ENCODE assay signal across 18 mouse cellular contexts in genomic region chr8:123797928-123798327, GRCm38 (mm10). TPM values are rescaled to one million over a fixed set of nuclear protein-coding genes. Genes with fewer than 3 reads are reported as not detected.
DNase-seq lines count a peak whose midpoint lies in the region; ATAC-seq and TF ChIP-seq lines count a peak whose summit lies in the region.
"Had no signal": no experiment of that assay in that cellular context is flagged by ENCODE, and none has a peak within 500 bp of the region (broad histone marks: within the 10 kb centered on the region; RNA-seq: fewer than 3 reads in every experiment).

No protein-coding gene starts in this region.

- H3K36me3 ChIP-seq in MEL (ENCODE audit: control insufficient read depth in 1 of 2, insufficient read depth in 2 of 2, low read length in 2 of 2), result peaks cover 0 to 27% of the 10 kb centered on the region in 2 experiments; a peak in 2 of 4 replicates
- no peaks in the 10 kb centered on the region for H3K36me3 ChIP-seq in liver, postnatal 0 days (replicated peaks; ENCODE audit: insufficient read depth, low read length)
- H3K36me3 ChIP-seq: heart, embryonic 12.5 days; limb, embryonic 15.5 days; neural tube, embryonic 12.5 days had no signal

- peak; percentile 96 to 97 for TF ChIP-seq EP300 in MEL (IDR thresholded peaks at IDR 0.05; ENCODE audit: low read depth in 1 of 2, low read length in 2 of 2)
- peak; percentile 88 for TF ChIP-seq EP300 in liver, postnatal 0 days (IDR thresholded peaks at IDR 0.05; ENCODE audit: low read depth)

- WGBS in liver, postnatal 0 days (ENCODE audit: insufficient replicate concordance), result 50% methylated on average over 15 of the region's 15 CpGs
- 78% methylated on average over 15 of the region's 15 CpGs for WGBS in lung, adult 2 months

- no peaks in the 10 kb centered on the region; the same call in 1 of the 2 replicates for H3K79me2 ChIP-seq in MEL (ENCODE audit: control insufficient read depth, insufficient read depth, low read length, poor library complexity)

- peaks cover 28 to 29% of the 10 kb centered on the region in 2 experiments for H3K4me1 ChIP-seq in MEL (ENCODE audit: control insufficient read depth in 1 of 2, insufficient read depth in 2 of 2, low read length in 2 of 2)
- H3K4me1 ChIP-seq in liver, postnatal 0 days (ENCODE audit: insufficient read depth), result peaks cover 27% of the 10 kb centered on the region
- no peaks in the 10 kb centered on the region for H3K4me1 ChIP-seq in lung, adult 2 months (ENCODE audit: control insufficient read depth, insufficient read depth, low read length)

- ATAC-seq in inflammation-experienced regulatory T-cells, adult 6 months, result peak; percentile 86
- ATAC-seq in liver, postnatal 0 days, result peak; percentile 86
- ATAC-seq: forebrain, embryonic 14.5 days; midbrain, embryonic 16.5 days; Patski had no signal

- peak overlapping the region; percentile 92 for H3K27ac ChIP-seq in MEL (ENCODE audit: control insufficient read depth, low read depth, low read length)
- H3K27ac ChIP-seq in liver, postnatal 0 days (ENCODE audit: low read depth), result peak overlapping the region; percentile 41
- H3K27ac ChIP-seq: limb, embryonic 15.5 days; neural tube, embryonic 12.5 days had no signal

- TF ChIP-seq POLR2A in MEL (IDR thresholded peaks at IDR 0.05; ENCODE audit: control insufficient read depth in 1 of 2, insufficient read depth in 1 of 2, low read depth in 1 of 2, low read length in 2 of 2, poor library complexity in 1 of 2), result peak in 1 of 2 experiments; percentile 64; a peak in 1 of 4 replicates
- no peak for TF ChIP-seq POLR2A in lung, adult 2 months (IDR thresholded peaks at IDR 0.05; ENCODE audit: borderline replicate concordance, extremely low read depth, low read depth, low read length)

- no peaks in the 10 kb centered on the region for H3K9me3 ChIP-seq in MEL (replicated peaks; ENCODE audit: insufficient read depth, low read length)
- no peaks in the 10 kb centered on the region for H3K9me3 ChIP-seq in liver, postnatal 0 days (ENCODE audit: low read length)
- H3K9me3 ChIP-seq: limb, embryonic 15.5 days had no signal

- H3K4me2 ChIP-seq in liver, postnatal 0 days (ENCODE audit: low read depth, low read length), result peak overlapping the region; percentile 22; the same call in 1 of the 2 replicates
- H3K4me2 ChIP-seq: heart, embryonic 12.5 days; limb, embryonic 15.5 days; neural tube, embryonic 12.5 days had no signal

- no peaks in the 10 kb centered on the region for H3K27me3 ChIP-seq in MEL (ENCODE audit: control insufficient read depth in 1 of 2, insufficient read depth in 2 of 2, low read length in 2 of 2)
- no peaks in the 10 kb centered on the region for H3K27me3 ChIP-seq in liver, postnatal 0 days (ENCODE audit: insufficient read depth, low read length)
- H3K27me3 ChIP-seq: heart, embryonic 12.5 days; limb, embryonic 15.5 days; neural tube, embryonic 12.5 days; Patski had no signal

- TF ChIP-seq CTCF in MEL (IDR thresholded peaks at IDR 0.05 in 2 of 3, conservative IDR thresholded peaks at IDR 0.05 in 1 of 3; ENCODE audit: control insufficient read depth in 1 of 3, insufficient read depth in 1 of 3, low read depth in 2 of 3, low read length in 3 of 3, poor library complexity in 1 of 3, severe bottlenecking in 1 of 3), result no peak; a peak in 1 of 6 replicates
- TF ChIP-seq CTCF in liver, postnatal 0 days (IDR thresholded peaks at IDR 0.05; ENCODE audit: low read depth), result no peak
- TF ChIP-seq CTCF in lung, adult 2 months (IDR thresholded peaks at IDR 0.05; ENCODE audit: insufficient read depth, low read length), result no peak

- peak overlapping the region; percentile 16 to 25 for H3K4me3 ChIP-seq in MEL (ENCODE audit: control insufficient read depth in 1 of 2, insufficient read depth in 1 of 2, low read depth in 2 of 2, low read length in 2 of 2)
- H3K4me3 ChIP-seq in liver, postnatal 0 days (ENCODE audit: low read depth, low read length), result no peak overlapping the region
- H3K4me3 ChIP-seq in lung, adult 2 months (replicated peaks; ENCODE audit: extremely low read depth, low read depth, low read length), result no peak overlapping the region
- H3K4me3 ChIP-seq: heart, embryonic 12.5 days; limb, embryonic 15.5 days; neural tube, embryonic 12.5 days had no signal

- peak; percentile 97 for DNase-seq in MEL (ENCODE audit: low read depth, low spot score)
- peak; percentile 85 for DNase-seq in c-Kit-positive CD71-positive TER-119-negative erythroid progenitor cells, embryonic 14.5 days (ENCODE audit: low read depth)
- DNase-seq in liver, postnatal 0 days, result peak; percentile 36
- DNase-seq in kidney, adult 11 months, result no peak
- DNase-seq in lung, postnatal 25 days (ENCODE audit: low spot score), result no peak
- DNase-seq in lung, adult 2 months, result no peak
- no peak for DNase-seq in spleen, postnatal 14 days (ENCODE audit: low spot score in 2 of 2)
- DNase-seq: cerebellum, adult 11-12 months; heart, postnatal 36 days; kidney, postnatal 10 days; thymus, postnatal 4 days had no signal

- H3K9ac ChIP-seq in MEL (ENCODE audit: control insufficient read depth, low read depth, low read length, poor library complexity, severe bottlenecking), result peak overlapping the region; percentile 45
- no peak overlapping the region for H3K9ac ChIP-seq in liver, postnatal 0 days (replicated peaks)
- H3K9ac ChIP-seq: heart, embryonic 12.5 days; limb, embryonic 15.5 days; neural tube, embryonic 12.5 days had no signal

- TF ChIP-seq RAD21 in MEL (IDR thresholded peaks at IDR 0.05; ENCODE audit: low read depth, low read length), result no peak

TF ChIP-seq in MEL, 35 proteins besides CTCF, POLR2A, EP300 and RAD21 (continues in another document):
- TF ChIP-seq TCF12 (IDR thresholded peaks at IDR 0.05; ENCODE audit: low read depth, low read length), result peak; percentile 96
- no peak for TF ChIP-seq MEF2A (IDR thresholded peaks at IDR 0.05; ENCODE audit: extremely low read depth, insufficient replicate concordance, low read depth, low read length, poor library complexity, severe bottlenecking)
- no peak for TF ChIP-seq USF2 (IDR thresholded peaks at IDR 0.05; ENCODE audit: borderline replicate concordance in 1 of 2, insufficient read depth in 1 of 2, low read depth in 1 of 2, low read length in 2 of 2)
- TF ChIP-seq POLR2AphosphoS5 (IDR thresholded peaks at IDR 0.05; ENCODE audit: borderline replicate concordance, low read depth, low read length), result no peak
- no peak for TF ChIP-seq TBP (IDR thresholded peaks at IDR 0.05; ENCODE audit: low read depth, low read length)
- TF ChIP-seq POLR2AphosphoS2 (IDR thresholded peaks at IDR 0.05; ENCODE audit: low read length), result peak; percentile 65
- TF ChIP-seq SIN3A (IDR thresholded peaks at IDR 0.05; ENCODE audit: low read length), result peak; percentile 79
- peak; percentile 89 for TF ChIP-seq MYB (IDR thresholded peaks at IDR 0.05; ENCODE audit: low read depth, low read length)
- TF ChIP-seq ZC3H11A (IDR thresholded peaks at IDR 0.05; ENCODE audit: low read depth, low read length), result peak; percentile 23; the same call in 1 of the 2 replicates
- TF ChIP-seq MAFK (IDR thresholded peaks at IDR 0.05; ENCODE audit: borderline replicate concordance, low read depth, low read length), result no peak
- peak; percentile 21; the same call in 1 of the 2 replicates for TF ChIP-seq ZMIZ1 (IDR thresholded peaks at IDR 0.05; ENCODE audit: low read depth, low read length)
- no peak for TF ChIP-seq UBTF (IDR thresholded peaks at IDR 0.05; ENCODE audit: borderline replicate concordance, insufficient read depth, low read depth, low read length)
- TF ChIP-seq HCFC1 (IDR thresholded peaks at IDR 0.05; ENCODE audit: low read depth, low read length), result 0 out of 2 replicates have a peak, but pooled peaks have one; percentile 12
- peak; percentile 79 for TF ChIP-seq JUND (IDR thresholded peaks at IDR 0.05; ENCODE audit: low read depth, low read length)
- TF ChIP-seq CHD2 (IDR thresholded peaks at IDR 0.05; ENCODE audit: low read length), result peak; percentile 38
- TF ChIP-seq E2F4 (IDR thresholded peaks at IDR 0.05; ENCODE audit: borderline replicate concordance, low read depth, low read length), result no peak
- TF ChIP-seq GATA1 (IDR thresholded peaks at IDR 0.05; ENCODE audit: low read depth, low read length), result peak; percentile 95
- TF ChIP-seq MYC (IDR thresholded peaks at IDR 0.05; ENCODE audit: low read depth, low read length), result peak; percentile 59
- peak; percentile 73 for TF ChIP-seq MAX (IDR thresholded peaks at IDR 0.05; ENCODE audit: low read length)
- TF ChIP-seq SMC3 (IDR thresholded peaks at IDR 0.05; ENCODE audit: low read depth, low read length), result no peak
- no peak for TF ChIP-seq GABPA (IDR thresholded peaks at IDR 0.05; ENCODE audit: low read depth, low read length)
- peak; percentile 95 for TF ChIP-seq TAL1 (IDR thresholded peaks at IDR 0.05; ENCODE audit: low read length)
- TF ChIP-seq ETS1 (IDR thresholded peaks at IDR 0.05; ENCODE audit: low read depth, low read length), result peak; percentile 95
- TF ChIP-seq ELF1 (IDR thresholded peaks at IDR 0.05; ENCODE audit: low read depth, low read length), result no peak; the same call in 1 of the 2 replicates
- 0 out of 2 replicates have a peak, but pooled peaks have one; percentile 15 for TF ChIP-seq NRF1 (IDR thresholded peaks at IDR 0.05; ENCODE audit: insufficient read depth, low read depth, low read length, poor library complexity, severe bottlenecking)
- no peak for TF ChIP-seq KAT2A (conservative IDR thresholded peaks at IDR 0.05; ENCODE audit: low read depth, low read length)
- TF ChIP-seq RCOR1 (IDR thresholded peaks at IDR 0.05; ENCODE audit: low read depth, low read length), result peak; percentile 85
- TF ChIP-seq BHLHE40 (IDR thresholded peaks at IDR 0.05; ENCODE audit: borderline replicate concordance, low read depth, low read length), result peak; percentile 68; the same call in 1 of the 2 replicates
- TF ChIP-seq USF1 (IDR thresholded peaks at IDR 0.05; ENCODE audit: low read depth, low read length), result no peak
- peak; percentile 71; the same call in 1 of the 2 replicates for TF ChIP-seq NELFE (IDR thresholded peaks at IDR 0.05; ENCODE audit: low read depth, low read length)
- no peak for TF ChIP-seq ZNF384 (IDR thresholded peaks at IDR 0.05; ENCODE audit: low read depth, low read length)
- TF ChIP-seq CHD1 (IDR thresholded peaks at IDR 0.05; ENCODE audit: low read depth, low read length), result no peak
- TF ChIP-seq MAZ (IDR thresholded peaks at IDR 0.05; ENCODE audit: low read depth, low read length), result peak; percentile 80

RNA-seq across cellular contexts. Expression of gene Rab4a, which starts 7.9 kb away (rescaled TPM):
- total RNA-seq in MEL (2012; rRNA removed), result 22.2 and 23.1 TPM in 2 replicates
- 10 to 100 TPM in 1 of 2 experiments, not detected in 1; 44.6 TPM for polyA plus RNA-seq in MEL (2012; ENCODE audit: insufficient read depth in 1 of 2, insufficient read length in 2 of 2, low read depth in 1 of 2, low replicate concordance in 2 of 2, missing spikeins in 1 of 2)
- 10 to 100 TPM; 15.9 to 21.4 (median 16.9) TPM for polyA plus RNA-seq in inflammation-experienced regulatory T-cells, adult 6 months (2017; shearing (Covaris generic))
- polyA plus RNA-seq in liver, postnatal 0 days (2015; fragmentation: Nextera tagmentation; extraction: Ambion mirVana), result 30.4 and 36.3 TPM in 2 replicates
- polyA plus RNA-seq in lung, adult 2 months (2012; rRNA removed), result 7.3 and 7.9 TPM in 2 replicates

Comparison
In these comparisons a context has a peak if more than half of its experiments do, and no peak if none do; other contexts are left out.
1. DNase-seq: peak in MEL (single experiment), c-Kit-positive CD71-positive TER-119-negative erythroid progenitor cells, embryonic 14.5 days (single experiment) and liver, postnatal 0 days (single experiment); none in kidney, adult 11 months (single experiment), lung, postnatal 25 days (single experiment), lung, adult 2 months (single experiment) and spleen, postnatal 14 days (0 of 2).
2. H3K4me3 ChIP-seq: peak in MEL (2 of 2); none in liver, postnatal 0 days (single experiment) and lung, adult 2 months (single experiment).